Mouse (Mus musculus): ENCODE measurements at regions not wholly inside any gene's neighbourhood (a gene's known extent, or its start where the extent isn't known, plus 50 kb on each side); places are given as distances from the start of the nearest gene placed in this dataset.

- no peak overlapping the region for H3K4me3 ChIP-seq (ENCODE audit: low read depth, low read length)
- H3K27ac ChIP-seq (replicated peaks; ENCODE audit: low read depth, low read length) = no peak overlapping the region
- no peak for DNase-seq (ENCODE audit: low spot score)
- no peaks in the 10 kb centered on the region for H3K9me3 ChIP-seq (replicated peaks; ENCODE audit: control insufficient read depth, low read length)
- H3K4me2 ChIP-seq (ENCODE audit: low read depth, low read length) = no peak overlapping the region
- no peaks in the 10 kb centered on the region for H3K4me1 ChIP-seq (ENCODE audit: control insufficient read depth, insufficient read depth, low read length)
- H3K27me3 ChIP-seq (ENCODE audit: control insufficient read depth, insufficient read depth, low read length) = no peaks in the 10 kb centered on the region
- 74% methylated on average over 9 of the region's 9 CpGs for WGBS
- no peak overlapping the region for H3K9ac ChIP-seq (replicated peaks; ENCODE audit: low read length)
- ATAC-seq (replicated peaks; ENCODE audit: insufficient number of reproducible peaks, low FRiP score, low TSS enrichment, low read depth) = no peak
- no peaks in the 10 kb centered on the region for H3K36me3 ChIP-seq (replicated peaks; ENCODE audit: control insufficient read depth, insufficient read depth, low read depth, low read length)
Measured at GRCm38 (mm10) chr15:93790531-93790930, 194.8 kb upstream of the Prickle1 start.

GRCm38 (mm10) chr15:93789762-93790161 is 194.1 kb upstream of the Prickle1 start:
- no peaks in the 10 kb centered on the region for H3K9me3 ChIP-seq (replicated peaks; ENCODE audit: control insufficient read depth, low read length)
- 80% methylated on average over 3 of the region's 3 CpGs for WGBS
- H3K36me3 ChIP-seq (replicated peaks; ENCODE audit: control insufficient read depth, insufficient read depth, low read depth, low read length) = no peaks in the 10 kb centered on the region
- DNase-seq (ENCODE audit: low spot score) = no peak
- no peak overlapping the region for H3K4me2 ChIP-seq (ENCODE audit: low read depth, low read length)
- ATAC-seq (replicated peaks; ENCODE audit: insufficient number of reproducible peaks, low FRiP score, low TSS enrichment, low read depth) = no peak
- no peaks in the 10 kb centered on the region for H3K4me1 ChIP-seq (ENCODE audit: control insufficient read depth, insufficient read depth, low read length)
- H3K9ac ChIP-seq (replicated peaks; ENCODE audit: low read length) = no peak overlapping the region
- no peaks in the 10 kb centered on the region for H3K27me3 ChIP-seq (ENCODE audit: control insufficient read depth, insufficient read depth, low read length)
- H3K4me3 ChIP-seq (ENCODE audit: low read depth, low read length) = no peak overlapping the region
- no peak overlapping the region for H3K27ac ChIP-seq (replicated peaks; ENCODE audit: low read depth, low read length)

GRCm38 (mm10) chr15:93787361-93787760 is 191.7 kb upstream of the Prickle1 start:
- WGBS = 89% methylated on average over 6 of the region's 6 CpGs

GRCm38 (mm10) chr15:93785846-93786412 is 190.2 kb upstream of the Prickle1 start:
- ATAC-seq (replicated peaks; ENCODE audit: insufficient number of reproducible peaks, low FRiP score, low TSS enrichment, low read depth) (no peak), DNase-seq (ENCODE audit: low spot score) (no peak)
- no peak overlapping the region for H3K4me2 ChIP-seq (ENCODE audit: low read depth, low read length)
- H3K36me3 ChIP-seq (replicated peaks; ENCODE audit: control insufficient read depth, insufficient read depth, low read depth, low read length) = no peaks in the 10 kb centered on the region
- WGBS = 86% methylated on average over 11 of the region's 11 CpGs
- H3K27me3 ChIP-seq (ENCODE audit: control insufficient read depth, insufficient read depth, low read length) = no peaks in the 10 kb centered on the region
- no peaks in the 10 kb centered on the region for H3K4me1 ChIP-seq (ENCODE audit: control insufficient read depth, insufficient read depth, low read length)
- no peak overlapping the region for H3K27ac ChIP-seq (replicated peaks; ENCODE audit: low read depth, low read length)
- no peak overlapping the region for H3K9ac ChIP-seq (replicated peaks; ENCODE audit: low read length)
- H3K4me3 ChIP-seq (ENCODE audit: low read depth, low read length) = no peak overlapping the region
- H3K9me3 ChIP-seq (replicated peaks; ENCODE audit: control insufficient read depth, low read length) = no peaks in the 10 kb centered on the region

More at GRCm38 (mm10) chr15:93787361-93787760, 191.7 kb upstream of the Prickle1 start:
- Histone ChIP-seq H3K4me2 (ENCODE audit: low read depth, low read length) (no peak overlapping the region), H3K27me3 (ENCODE audit: control insufficient read depth, insufficient read depth, low read length) (no peaks in the 10 kb centered on the region), H3K4me1 (ENCODE audit: control insufficient read depth, insufficient read depth, low read length) (no peaks in the 10 kb centered on the region), H3K36me3 (replicated peaks; ENCODE audit: control insufficient read depth, insufficient read depth, low read depth, low read length) (no peaks in the 10 kb centered on the region), H3K9me3 (replicated peaks; ENCODE audit: control insufficient read depth, low read length) (no peaks in the 10 kb centered on the region), H3K9ac (replicated peaks; ENCODE audit: low read length) (no peak overlapping the region), H3K4me3 (ENCODE audit: low read depth, low read length) (no peak overlapping the region), H3K27ac (replicated peaks; ENCODE audit: low read depth, low read length) (no peak overlapping the region)
- ATAC-seq (replicated peaks; ENCODE audit: insufficient number of reproducible peaks, low FRiP score, low TSS enrichment, low read depth) (no peak), DNase-seq (ENCODE audit: low spot score) (no peak)

GRCm38 (mm10) chr15:93783736-93784135 is 188.0 kb upstream of the Prickle1 start:
- no peak for DNase-seq (ENCODE audit: low spot score)
- H3K4me3 ChIP-seq (ENCODE audit: low read depth, low read length) = no peak overlapping the region

GRCm38 (mm10) chr15:93775199-93775745 is 179.6 kb upstream of the Prickle1 start:
- no peak for ATAC-seq (replicated peaks; ENCODE audit: insufficient number of reproducible peaks, low FRiP score, low TSS enrichment, low read depth)
- no peaks in the 10 kb centered on the region for H3K4me1 ChIP-seq (ENCODE audit: control insufficient read depth, insufficient read depth, low read length)
- WGBS = 85% methylated on average over 12 of the region's 12 CpGs
- no peak overlapping the region for H3K4me3 ChIP-seq (ENCODE audit: low read depth, low read length)
- no peaks in the 10 kb centered on the region for H3K27me3 ChIP-seq (ENCODE audit: control insufficient read depth, insufficient read depth, low read length)
- no peak overlapping the region for H3K9ac ChIP-seq (replicated peaks; ENCODE audit: low read length)
- H3K9me3 ChIP-seq (replicated peaks; ENCODE audit: control insufficient read depth, low read length) = no peaks in the 10 kb centered on the region
- no peak for DNase-seq (ENCODE audit: low spot score)
- no peak overlapping the region for H3K4me2 ChIP-seq (ENCODE audit: low read depth, low read length)
- no peak overlapping the region for H3K27ac ChIP-seq (replicated peaks; ENCODE audit: low read depth, low read length)
- H3K36me3 ChIP-seq (replicated peaks; ENCODE audit: control insufficient read depth, insufficient read depth, low read depth, low read length) = no peaks in the 10 kb centered on the region

More at GRCm38 (mm10) chr15:93783736-93784135, 188.0 kb upstream of the Prickle1 start:
- no peak overlapping the region for H3K4me2 ChIP-seq (ENCODE audit: low read depth, low read length)
- H3K36me3 ChIP-seq (replicated peaks; ENCODE audit: control insufficient read depth, insufficient read depth, low read depth, low read length) = no peaks in the 10 kb centered on the region
- no peaks in the 10 kb centered on the region for H3K27me3 ChIP-seq (ENCODE audit: control insufficient read depth, insufficient read depth, low read length)
- 91% methylated on average over 4 of the region's 4 CpGs for WGBS
- no peaks in the 10 kb centered on the region for H3K4me1 ChIP-seq (ENCODE audit: control insufficient read depth, insufficient read depth, low read length)
- ATAC-seq (replicated peaks; ENCODE audit: insufficient number of reproducible peaks, low FRiP score, low TSS enrichment, low read depth) = no peak
- H3K9ac ChIP-seq (replicated peaks; ENCODE audit: low read length) = no peak overlapping the region
- no peaks in the 10 kb centered on the region for H3K9me3 ChIP-seq (replicated peaks; ENCODE audit: control insufficient read depth, low read length)
- H3K27ac ChIP-seq (replicated peaks; ENCODE audit: low read depth, low read length) = no peak overlapping the region

- H3K4me2 ChIP-seq (ENCODE audit: low read depth, low read length) = no peak overlapping the region
- H3K27ac ChIP-seq (replicated peaks; ENCODE audit: low read depth, low read length) = no peak overlapping the region
- H3K4me3 ChIP-seq (ENCODE audit: low read depth, low read length) = no peak overlapping the region
- no peaks in the 10 kb centered on the region for H3K9me3 ChIP-seq (replicated peaks; ENCODE audit: control insufficient read depth, low read length)
- H3K9ac ChIP-seq (replicated peaks; ENCODE audit: low read length) = no peak overlapping the region
- DNase-seq (ENCODE audit: low spot score) (no peak), ATAC-seq (replicated peaks; ENCODE audit: insufficient number of reproducible peaks, low FRiP score, low TSS enrichment, low read depth) (no peak)
- WGBS = 75% methylated on average over 4 of the region's 4 CpGs
- no peaks in the 10 kb centered on the region for H3K27me3 ChIP-seq (ENCODE audit: control insufficient read depth, insufficient read depth, low read length)
- no peaks in the 10 kb centered on the region for H3K4me1 ChIP-seq (ENCODE audit: control insufficient read depth, insufficient read depth, low read length)
- no peaks in the 10 kb centered on the region for H3K36me3 ChIP-seq (replicated peaks; ENCODE audit: control insufficient read depth, insufficient read depth, low read depth, low read length)
Measured at GRCm38 (mm10) chr15:93774340-93774739, 178.6 kb upstream of the Prickle1 start.

- no peaks in the 10 kb centered on the region for H3K36me3 ChIP-seq (replicated peaks; ENCODE audit: control insufficient read depth, insufficient read depth, low read depth, low read length)
- no peaks in the 10 kb centered on the region for H3K4me1 ChIP-seq (ENCODE audit: control insufficient read depth, insufficient read depth, low read length)
- no peak for DNase-seq (ENCODE audit: low spot score)
- 79% methylated on average over 3 of the region's 3 CpGs for WGBS
- H3K27ac ChIP-seq (replicated peaks; ENCODE audit: low read depth, low read length) = no peak overlapping the region
- H3K4me2 ChIP-seq (ENCODE audit: low read depth, low read length) = no peak overlapping the region
- H3K9me3 ChIP-seq (replicated peaks; ENCODE audit: control insufficient read depth, low read length) = no peaks in the 10 kb centered on the region
- no peak for ATAC-seq (replicated peaks; ENCODE audit: insufficient number of reproducible peaks, low FRiP score, low TSS enrichment, low read depth)
- no peak overlapping the region for H3K4me3 ChIP-seq (ENCODE audit: low read depth, low read length)
- H3K9ac ChIP-seq (replicated peaks; ENCODE audit: low read length) = no peak overlapping the region
- no peaks in the 10 kb centered on the region for H3K27me3 ChIP-seq (ENCODE audit: control insufficient read depth, insufficient read depth, low read length)
Measured at GRCm38 (mm10) chr15:93766981-93767380, 171.3 kb upstream of the Prickle1 start.
